Mouse (Mus musculus) thymus, adult 2 months (tissue): Measurements from ENCODE around the gene Pde11a.

Experiments
- CTCF ChIP-seq: fragments of 200-500 bp; IDR thresholded peaks from 2 replicates; pipeline ENCODE4 v1.5.1; 2012; ENCODE audit warnings: mild to moderate bottlenecking, control low read depth, low read length, moderate library complexity, borderline replicate concordance; ENCODE audit not compliant: control insufficient read depth, poor library complexity, insufficient read depth; ENCODE audit errors: extremely low read depth
- POLR2A ChIP-seq: fragments of 200-500 bp; IDR thresholded peaks from 2 replicates; pipeline ENCODE4 v1.6.1; 2012; ENCODE audit warnings: mild to moderate bottlenecking, low read length, control low read depth, moderate library complexity; ENCODE audit not compliant: control insufficient read depth, poor library complexity, insufficient read depth; ENCODE audit errors: extremely low read depth

DNA sequence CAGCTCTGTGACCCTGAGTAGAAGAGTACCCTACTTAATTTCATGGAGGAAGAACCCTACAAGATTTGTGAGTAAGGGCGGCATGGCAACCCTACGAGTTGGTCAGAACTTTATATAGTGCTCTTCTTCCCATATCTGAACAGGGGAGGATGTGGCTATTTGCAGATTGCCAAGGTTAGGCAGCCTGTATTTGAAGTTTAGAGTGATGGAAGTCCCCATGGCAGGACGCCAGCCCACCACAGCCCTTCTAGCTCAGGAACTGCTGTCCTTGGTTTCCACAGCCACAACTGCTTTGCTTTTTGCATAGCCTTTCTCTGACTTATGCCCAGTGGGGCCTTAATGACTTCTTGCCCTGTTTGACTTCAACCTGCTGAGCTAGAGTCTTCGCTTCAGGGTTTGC is 253.6 kb downstream of the Pde11a start:
- TF ChIP-seq POLR2A (no peak), CTCF (no peak)
